Mouse (Mus musculus) left cerebral cortex, postnatal 25 days (tissue): ENCODE results near the gene Tmem223. TPM values are rescaled to one million over a fixed set of nuclear protein-coding genes. Genes with fewer than 3 reads are reported as not detected.
"Not testable (repeated sequence)": the region's sequence is repeated elsewhere in the genome, so short reads cannot be mapped to it uniquely, and the experiment has no call there.

ENCODE experiments used
- DNase-seq, 2 experiments: peaks; one replicate each; pipeline ENCODE4 v3.0.0; 2022; ENCODE audit warnings: low spot score in 2 of 2, mixed read lengths in 1 of 2
- intact Hi-C: fragments of 180-260 bp; cut with DNase I; formaldehyde crosslinking; loops from one replicate; pipeline ENCODE4 v1.15.1; 2025
- total RNA-seq, 2 experiments: library from RNA; stranded (reverse); gene quantifications; 2 replicates each; pipeline ENCODE4 v1.2.3; 2021

The Tmem223 gene
- total RNA-seq: 10 to 100 TPM; 73.0 to 75.0 TPM

DNA sequence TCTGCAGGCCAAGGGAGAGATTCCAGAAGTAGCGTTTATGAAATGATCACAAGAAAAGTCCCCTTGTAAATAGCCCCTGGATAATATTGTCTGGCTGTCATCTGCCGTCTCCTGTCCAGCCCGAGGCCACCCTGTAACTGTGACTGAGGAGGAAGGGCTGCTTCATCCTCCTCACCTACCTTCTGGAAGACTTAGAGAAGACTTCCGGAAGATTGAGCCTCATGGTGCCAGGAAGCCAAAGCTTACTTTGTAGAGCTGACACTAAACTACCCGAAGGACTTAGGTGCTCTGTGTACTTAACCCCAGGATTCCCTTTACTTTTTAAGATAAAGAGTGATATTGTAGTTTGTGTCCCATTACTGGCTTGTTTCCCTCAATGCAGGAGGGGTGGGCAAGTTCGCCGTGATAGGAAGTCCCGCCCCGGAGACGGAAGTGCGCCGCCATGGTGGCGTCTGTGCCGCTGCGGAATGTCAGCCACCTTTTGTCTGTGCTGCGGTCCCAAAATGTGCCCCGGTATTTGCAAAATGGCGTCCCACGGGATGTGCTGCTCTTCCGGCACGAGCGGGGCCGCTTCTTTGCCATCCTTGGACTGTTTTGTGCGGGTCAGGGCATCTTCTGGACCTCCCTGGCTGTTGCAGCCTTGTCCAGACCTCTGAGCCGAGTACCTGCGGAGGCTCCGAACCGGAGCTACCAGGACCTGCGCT lies at the start of gene Tmem223:
Gene Tmem223 (plus strand): TSS at position 430 of the 704 bp plus-strand sequence.
- DNase-seq: peak; percentile 81 to 85
- intact Hi-C loops: no loop called here

DNA sequence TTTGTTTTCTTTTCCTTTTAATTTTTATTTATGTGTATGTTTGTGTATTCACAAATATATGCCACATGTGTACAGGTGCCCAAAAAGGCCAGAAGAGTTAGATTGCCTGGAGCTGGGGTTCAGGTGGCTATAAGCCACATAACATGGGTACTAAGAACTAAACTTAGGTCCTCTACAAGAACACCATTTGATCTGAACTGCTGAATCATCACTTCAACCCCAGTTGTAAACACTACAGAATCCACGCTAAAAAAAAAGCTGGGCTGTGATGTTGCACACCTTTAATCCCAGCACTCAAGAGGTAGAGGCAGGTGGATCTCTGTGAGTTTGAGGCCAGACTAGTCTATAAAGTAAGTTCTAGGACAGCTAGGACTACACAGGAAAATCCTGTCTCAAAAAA lies 49.4 kb upstream of the Tmem223 start:
- intact Hi-C loops: no loop called here
- DNase-seq: no peak

DNA sequence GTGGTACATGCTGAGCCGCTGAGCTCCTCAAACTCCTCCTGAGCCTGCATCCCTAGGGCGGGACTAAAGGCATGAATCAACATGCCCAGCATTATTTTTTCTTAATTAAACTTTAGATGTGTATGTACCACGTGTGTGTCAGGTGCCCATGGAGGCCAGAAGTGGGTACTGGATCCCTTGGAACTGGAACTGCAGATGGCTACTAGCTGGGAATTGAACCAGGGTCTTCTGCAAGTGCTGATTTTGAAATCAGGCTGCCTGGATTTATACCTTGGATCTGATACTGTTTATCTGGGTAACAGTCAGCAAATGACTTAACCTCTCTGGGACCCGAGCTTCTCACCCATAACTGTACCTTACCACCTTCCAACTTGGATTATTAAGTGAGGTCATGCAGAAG lies 48.8 kb upstream of the Tmem223 start:
- no peak for DNase-seq
- intact Hi-C loops: no loop called here

DNA sequence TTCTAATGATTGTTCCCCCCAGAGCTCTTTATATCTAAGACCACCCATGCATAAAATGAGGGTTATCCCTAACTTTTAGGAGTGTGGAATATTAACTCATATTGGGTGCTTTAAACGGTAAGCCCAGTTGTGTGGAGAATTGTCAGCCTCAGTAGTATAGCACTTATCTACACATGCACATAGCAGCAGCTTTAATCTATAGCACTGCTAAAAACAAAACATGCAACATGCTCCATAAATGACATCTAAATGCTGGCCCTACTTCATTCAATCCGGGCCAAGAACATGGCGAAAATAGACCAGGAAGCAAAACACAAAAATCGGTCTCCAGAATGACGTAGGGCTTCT lies 48.3 kb upstream of the Tmem223 start:
- intact Hi-C loops: no loop called here
- DNase-seq: no peak

DNA sequence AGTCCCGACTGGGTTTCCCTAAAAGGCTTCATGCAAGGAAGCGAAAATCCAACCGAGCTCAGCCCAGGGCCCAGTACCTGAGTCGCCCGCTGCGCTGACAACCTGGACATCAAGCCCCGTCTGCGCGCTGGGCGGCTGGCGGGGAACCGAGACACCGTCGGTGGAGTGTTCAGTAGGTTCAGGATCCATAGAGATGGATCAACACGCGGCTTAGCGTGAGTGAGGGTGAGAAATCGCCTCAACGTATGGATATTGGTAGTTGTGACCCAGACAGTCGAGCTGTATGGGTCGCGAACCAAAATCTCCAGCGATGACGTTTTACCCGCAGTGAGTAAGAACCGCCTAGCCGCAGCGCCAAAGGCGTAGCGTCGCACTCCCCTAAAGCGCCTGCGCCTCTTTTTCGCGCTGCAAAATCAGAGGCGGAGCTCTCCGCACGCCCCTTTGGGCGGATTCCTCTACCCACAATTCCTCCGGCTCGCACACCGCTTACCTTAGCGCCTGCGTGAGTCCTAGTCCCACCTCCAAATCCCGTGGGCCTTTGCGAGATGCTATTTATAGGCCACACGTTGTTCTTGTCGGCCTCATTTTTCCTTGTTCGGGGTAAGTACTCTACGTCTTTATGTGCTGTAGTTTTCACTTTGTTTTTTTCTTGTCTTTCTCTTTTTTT lies 47.8 kb upstream of the Tmem223 start, which contains the start of gene Slc3a2:
Gene Slc3a2 (minus strand): TSS at position 463 of the 667 bp plus-strand sequence.
- DNase-seq: peak; percentile 96 to 99
- intact Hi-C loops: loop anchor here (1.0 kb wide), 2 partner anchors 10 to 61 kb away; no protein-coding TSS in a partner anchor

DNA sequence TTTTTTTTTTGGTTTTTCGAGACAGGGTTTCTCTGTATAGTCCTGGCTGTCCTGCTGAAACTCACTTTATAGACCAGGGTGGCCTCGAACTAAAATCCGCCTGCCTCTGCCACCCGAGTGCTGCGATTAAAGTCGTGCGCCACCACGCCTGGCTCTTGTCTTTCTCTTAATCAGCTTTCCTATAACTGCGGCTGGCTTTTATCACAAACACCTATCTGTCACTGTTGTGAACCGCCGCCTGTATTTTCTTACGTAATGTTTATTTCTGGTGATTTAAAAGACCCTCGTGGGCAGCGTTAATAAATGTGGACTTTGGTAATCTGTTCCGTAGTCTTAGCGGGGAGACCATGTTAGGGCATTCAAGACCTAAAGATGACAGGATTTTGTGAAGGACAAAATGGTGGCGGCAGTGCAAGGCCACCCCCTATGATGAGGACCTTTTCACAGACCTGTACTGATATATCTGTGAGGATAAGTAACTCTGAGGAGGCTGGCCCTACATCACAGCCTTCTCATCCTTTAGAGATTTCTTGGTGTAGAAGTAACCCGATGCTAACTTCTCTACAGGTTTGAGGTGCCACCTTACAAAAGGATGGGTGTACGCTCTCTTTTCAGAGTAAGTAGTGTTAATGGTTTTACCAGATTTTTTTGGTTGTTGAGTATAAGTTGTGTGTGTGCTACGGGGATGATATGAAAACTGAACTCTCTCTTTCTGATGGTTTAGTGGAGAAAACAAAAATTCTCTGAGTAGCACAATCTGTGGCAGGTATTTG lies 47.0 kb upstream of the Tmem223 start:
- intact Hi-C loops: loop anchor here (1.0 kb wide), 2 partner anchors 10 to 61 kb away; no protein-coding TSS in a partner anchor

DNA sequence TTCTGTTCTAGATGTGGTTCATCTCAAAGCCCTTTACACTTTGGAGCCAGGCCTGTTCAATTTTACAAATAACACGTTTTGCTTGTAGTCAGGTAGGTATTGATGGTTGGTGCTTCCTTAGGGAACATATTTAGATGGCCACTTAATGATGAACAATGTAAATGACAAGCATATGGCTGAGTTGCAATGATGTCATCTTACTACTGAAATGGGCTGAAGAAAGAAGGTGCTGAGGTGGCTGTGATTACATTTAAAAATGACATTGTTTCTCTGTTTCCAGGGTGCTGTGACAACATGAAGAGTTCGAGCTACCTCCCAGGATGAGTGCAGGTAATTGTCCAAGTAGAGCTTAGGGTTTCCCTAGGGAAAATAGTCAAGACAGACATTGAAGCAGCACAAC lies 46.4 kb upstream of the Tmem223 start:
- DNase-seq: no peak
- intact Hi-C loops: no loop called here

More for the DNA sequence above, 47.0 kb upstream of the Tmem223 start:
- DNase-seq: no peak

DNA sequence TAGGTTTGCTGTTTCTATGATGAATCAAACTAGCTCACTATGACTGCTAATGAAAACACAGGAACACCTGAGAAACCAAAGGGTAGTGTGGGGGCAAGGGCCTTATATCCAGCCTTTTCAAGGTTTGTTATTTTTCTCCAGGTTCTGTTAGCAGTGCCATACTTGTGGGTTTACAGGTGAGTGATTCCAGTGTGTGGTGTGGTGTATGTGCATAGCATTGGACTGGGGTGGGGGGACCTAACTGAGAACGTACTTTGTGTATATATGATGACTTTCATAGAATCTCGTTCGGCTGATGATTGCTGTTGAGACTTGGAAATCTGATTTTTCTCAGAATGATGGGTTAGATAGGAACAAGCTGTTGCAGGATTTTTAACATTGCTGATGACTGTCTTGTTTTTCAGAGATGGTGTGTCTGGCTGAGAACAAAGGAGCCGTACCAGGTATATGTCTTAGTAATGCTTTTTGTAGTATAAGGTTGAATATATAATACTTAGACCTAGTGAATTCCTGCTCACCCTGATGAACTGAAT lies 45.6 kb upstream of the Tmem223 start:
- intact Hi-C loops: no loop called here
- no peak for DNase-seq

DNA sequence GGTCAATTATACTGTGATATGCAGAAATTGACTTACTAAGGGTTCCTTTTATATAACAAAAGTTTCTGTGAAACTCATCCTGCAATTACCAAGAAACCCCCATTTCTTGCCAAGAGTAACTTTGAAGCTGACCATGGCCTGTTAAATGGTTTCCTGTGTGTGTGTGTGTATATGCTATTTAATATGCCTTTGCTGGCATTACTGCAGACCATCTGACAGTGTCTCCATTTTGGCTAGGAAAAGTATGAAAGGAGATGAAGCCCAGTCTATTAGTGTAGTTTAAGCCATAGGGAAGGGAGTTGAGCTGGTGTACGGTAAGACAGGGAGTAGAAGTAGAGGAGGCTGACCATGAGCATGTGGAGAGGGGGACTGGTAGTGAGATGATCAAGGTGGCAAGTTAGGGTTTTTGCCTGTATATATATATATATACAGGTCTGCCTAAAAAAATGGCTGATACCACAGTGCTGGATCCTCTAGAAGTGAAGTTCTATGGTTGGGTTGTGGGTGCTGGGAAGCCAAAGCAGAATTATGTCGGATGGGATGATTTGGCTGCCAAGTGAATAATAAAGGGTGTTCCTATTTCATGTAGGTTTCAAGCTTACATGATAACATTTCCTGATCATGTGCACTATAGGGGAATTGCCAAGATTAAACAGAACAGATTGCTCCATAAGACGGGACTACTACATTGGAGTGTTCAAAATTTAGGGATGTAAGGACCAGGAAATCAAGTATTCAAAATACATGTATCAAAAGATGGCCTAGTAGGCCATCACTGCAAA lies 44.0 kb upstream of the Tmem223 start:
- DNase-seq: no peak
- intact Hi-C loops: no loop called here

DNA sequence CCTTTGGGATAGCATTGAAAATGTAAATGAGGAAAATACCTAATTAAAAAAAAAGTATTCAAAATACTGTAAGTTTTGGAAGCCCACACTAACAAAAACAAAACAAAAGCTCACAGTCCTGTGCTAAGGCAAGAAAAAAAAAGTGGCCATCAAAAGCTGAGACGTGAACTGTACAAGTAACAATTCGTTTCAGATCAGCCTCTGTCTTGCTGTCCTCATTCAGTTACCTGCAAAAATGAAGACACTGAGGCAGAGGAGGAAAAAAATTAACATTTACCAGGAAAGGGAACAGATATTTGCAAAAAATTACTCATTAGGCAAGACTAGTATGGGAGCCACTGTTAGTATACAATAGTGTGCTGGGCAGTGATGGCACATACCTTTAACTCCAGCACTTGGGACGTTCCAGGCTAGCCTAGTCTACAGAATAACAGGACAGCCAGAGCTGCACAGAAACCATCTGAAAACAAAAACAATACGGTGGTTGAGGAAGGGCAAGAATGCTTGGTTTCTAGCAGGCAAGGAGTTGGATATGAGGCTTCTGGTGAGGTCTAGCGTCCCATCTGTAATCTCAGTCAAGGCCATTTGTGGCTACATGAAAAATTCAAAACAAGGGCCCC lies 43.2 kb upstream of the Tmem223 start:
- DNase-seq: no peak
- intact Hi-C loops: no loop called here

DNA sequence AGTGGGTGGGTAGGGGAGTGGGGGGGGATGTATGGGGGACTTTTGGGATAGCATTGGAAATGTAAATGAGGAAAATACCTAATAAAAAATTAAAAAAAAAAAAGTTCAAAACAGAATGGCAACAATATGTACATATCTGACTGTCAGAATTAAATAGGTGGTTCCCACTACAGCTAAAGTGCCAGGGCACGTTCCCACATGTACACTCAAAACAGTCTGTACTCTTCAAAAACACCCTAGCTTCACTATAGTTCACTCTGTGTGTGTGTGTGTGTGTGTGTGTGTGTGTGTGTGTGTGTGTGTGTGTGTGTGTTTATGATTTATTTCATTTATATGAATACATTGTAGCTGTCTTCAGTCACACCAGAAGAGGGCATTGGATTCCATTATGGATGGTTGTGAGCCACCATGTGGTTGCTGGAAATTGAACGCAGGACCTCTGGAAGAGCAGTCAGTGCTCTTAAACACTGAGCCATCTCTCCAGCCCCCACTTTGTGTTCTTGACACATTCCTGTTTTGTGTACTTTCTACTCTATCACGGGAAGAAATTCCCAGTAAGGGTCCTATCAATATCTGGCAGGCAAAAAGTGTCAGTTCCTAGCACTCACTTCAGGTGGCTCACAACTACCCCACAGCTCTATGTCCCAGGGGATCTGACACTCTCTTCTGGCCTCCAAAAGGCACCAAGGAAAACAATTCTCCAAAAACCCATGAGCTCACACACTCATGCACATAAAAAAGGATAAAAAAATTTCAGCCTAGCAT lies 42.3 kb upstream of the Tmem223 start:
- intact Hi-C loops, DNase-seq: not testable (repeated sequence)

DNA sequence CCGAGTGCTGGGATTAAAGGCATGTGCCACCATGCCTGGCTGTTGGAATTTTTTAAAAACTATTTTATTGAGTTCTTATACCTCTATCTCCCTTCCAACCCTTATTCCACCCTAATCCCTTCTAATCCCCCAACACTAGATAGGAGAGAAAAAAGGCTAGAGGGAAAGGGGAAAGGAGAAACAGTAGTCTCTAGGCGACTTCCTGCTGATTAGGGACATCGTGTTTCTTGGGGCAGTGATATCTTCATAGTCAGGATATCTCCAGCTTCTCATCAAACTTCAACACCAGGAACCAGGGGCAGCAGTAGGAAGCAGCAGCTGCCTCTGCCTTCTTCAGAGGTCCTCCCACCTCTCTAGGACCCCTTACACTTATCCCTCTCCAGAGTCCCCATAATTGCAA lies 36.5 kb upstream of the Tmem223 start:
- intact Hi-C loops: no loop called here

DNA sequence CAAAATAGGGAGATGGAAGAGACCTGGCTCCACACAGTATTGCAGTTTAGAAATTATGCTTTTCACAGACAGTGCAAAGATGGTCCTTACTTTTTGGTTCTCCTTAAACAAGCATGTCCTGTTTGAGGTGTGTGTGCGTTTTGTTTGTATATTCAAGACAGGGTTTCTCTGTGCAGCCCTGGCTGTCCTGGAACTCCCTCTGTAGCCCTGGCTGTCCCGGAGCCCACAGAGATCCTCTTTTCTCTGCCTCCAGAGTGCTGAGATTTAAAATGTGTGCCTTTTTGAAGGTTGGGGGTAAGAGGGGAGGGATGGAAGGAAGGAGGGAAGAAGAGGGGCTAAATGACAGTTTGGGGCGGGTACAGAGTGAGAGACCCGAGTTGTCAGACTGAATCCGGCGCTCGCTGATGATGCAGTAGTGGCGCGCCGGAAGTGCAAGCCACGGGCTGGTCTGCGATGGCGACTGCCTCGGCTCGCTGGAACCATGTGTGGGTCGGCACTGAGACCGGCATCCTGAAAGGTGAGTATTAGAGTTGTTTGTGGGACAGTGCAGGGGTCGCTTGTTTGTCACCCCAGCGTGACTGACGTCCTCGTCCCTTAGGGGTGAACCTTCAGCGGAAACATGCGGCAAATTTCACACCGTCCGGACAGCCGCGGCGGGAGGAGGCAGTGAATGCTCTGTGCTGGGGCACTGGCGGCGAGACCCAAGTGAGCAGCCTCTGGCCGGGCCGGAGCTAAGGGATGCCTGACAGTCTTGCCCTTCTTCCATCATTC lies 35.2 kb upstream of the Tmem223 start, which contains the start of gene Wdr74:
Gene Wdr74 (plus strand): TSS at position 439 of the 771 bp plus-strand sequence.
- intact Hi-C loops: no loop called here

More for the DNA sequence above, 36.5 kb upstream of the Tmem223 start:
- no peak for DNase-seq

DNA sequence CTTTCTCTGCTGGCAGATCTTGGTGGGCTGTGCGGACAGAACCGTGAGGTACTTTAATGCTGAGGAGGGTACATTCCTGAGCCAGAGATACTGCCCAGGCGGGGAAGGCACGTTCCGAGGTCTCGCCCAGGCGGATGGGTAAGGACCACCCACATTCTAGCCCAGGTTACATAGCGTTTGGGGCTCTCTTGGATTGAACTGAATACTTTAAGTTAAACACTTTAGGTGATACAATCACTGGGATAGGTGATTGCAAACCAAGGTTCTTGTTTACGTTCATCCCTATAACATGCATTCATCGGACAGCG lies 34.7 kb upstream of the Tmem223 start:
- DNase-seq: no peak
- intact Hi-C loops: no loop called here

More for the DNA sequence above, 35.2 kb upstream of the Tmem223 start, which contains the start of gene Wdr74:
- DNase-seq: peak; percentile 94 to 97

DNA sequence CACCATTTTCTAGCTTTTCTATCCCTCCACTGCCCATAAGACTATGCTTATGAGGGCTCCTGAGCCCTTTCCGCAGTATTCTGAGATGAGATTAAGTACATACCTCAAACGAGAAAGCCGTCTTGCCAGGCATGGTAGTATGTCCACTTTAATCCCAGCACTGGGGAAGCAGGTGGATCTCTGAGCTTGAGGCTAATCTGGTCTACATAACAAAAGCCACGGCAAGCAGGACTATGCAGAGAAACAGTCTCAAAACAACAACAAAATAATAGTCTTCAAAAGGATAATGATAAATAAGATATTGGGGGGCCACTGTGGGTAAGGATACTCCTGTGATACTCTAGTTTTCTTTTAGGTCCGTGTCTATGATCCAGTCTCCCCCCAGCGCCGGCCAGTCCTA lies 31.9 kb upstream of the Tmem223 start:
- DNase-seq: no peak
- intact Hi-C loops: no loop called here

DNA sequence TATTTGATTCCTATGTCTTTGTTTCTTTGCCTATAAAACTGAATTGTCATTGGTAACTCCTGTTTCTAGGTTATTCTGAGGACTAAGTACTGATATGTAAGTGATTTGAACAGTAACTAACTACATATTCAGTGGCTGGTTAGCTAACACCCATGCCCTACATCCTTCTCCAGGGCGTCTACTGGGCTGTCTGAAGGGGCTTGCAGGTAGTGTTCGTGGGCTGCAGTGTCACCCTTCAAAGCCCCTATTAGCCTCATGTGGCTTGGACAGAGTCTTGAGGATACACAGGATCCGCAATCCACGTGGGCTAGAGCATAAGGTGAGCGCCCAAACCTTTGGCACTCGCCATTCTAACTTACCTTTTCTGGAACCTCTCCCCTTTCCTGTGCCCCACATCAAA lies 31.1 kb upstream of the Tmem223 start:
- no peak for DNase-seq
- intact Hi-C loops: loop anchor here (5.0 kb wide), 1 partner anchor 83 kb away; the partner anchor contains the start of gene Hnrnpul2

DNA sequence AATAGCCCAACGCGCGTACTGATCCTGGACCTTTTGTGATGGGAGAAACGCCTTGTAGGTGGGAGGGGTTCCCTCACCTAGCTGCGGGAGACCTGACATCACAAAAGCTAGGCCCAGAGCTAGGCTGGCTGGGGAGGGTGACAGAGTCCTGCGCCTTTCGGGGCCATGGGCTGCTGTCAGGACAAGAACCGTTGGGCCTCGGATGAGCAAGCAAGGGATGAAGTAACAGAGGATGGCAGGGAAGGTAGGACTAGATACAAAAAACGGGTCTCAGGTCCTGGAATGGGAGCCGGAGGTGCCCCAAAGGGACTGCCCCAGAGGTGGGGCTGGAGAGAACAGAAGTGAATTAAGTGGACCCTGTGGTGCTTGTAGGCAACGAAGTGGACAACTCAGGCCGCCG lies 30.2 kb upstream of the Tmem223 start, which contains the start of gene 1700092M07Rik:
Gene 1700092M07Rik (plus strand): TSS at position 116 of the 400 bp plus-strand sequence.
- intact Hi-C loops: loop anchor here (5.0 kb wide), 1 partner anchor 82 kb away; the partner anchor contains the start of gene Hnrnpul2

More for the DNA sequence above, 30.2 kb upstream of the Tmem223 start, which contains the start of gene 1700092M07Rik:
- no peak for DNase-seq
